Comparison of ENCODE assay signal across 31 mouse cellular contexts in genomic region chr12:74340070-74340469, GRCm38 (mm10). TPM values are rescaled to one million over a fixed set of nuclear protein-coding genes. Genes with fewer than 3 reads are reported as not detected.
"Had no signal": no experiment of that assay in that cellular context is flagged by ENCODE, and none has a peak within 500 bp of the region (broad histone marks: within the 10 kb centered on the region; RNA-seq: fewer than 3 reads in every experiment).

No protein-coding gene starts in this region.

- H3K9me3 ChIP-seq: liver, embryonic 12.5 days; liver, embryonic 15.5 days; lung, embryonic 15.5 days; megakaryocyte, embryonic 14.5 days; midbrain, embryonic 10.5 days; midbrain, embryonic 13.5 days; neural tube, embryonic 13.5 days; stomach, embryonic 15.5 days had no signal

- ATAC-seq: liver, embryonic 12.5 days; midbrain, embryonic 13.5 days; midbrain, embryonic 16.5 days had no signal

- H3K27ac ChIP-seq: kidney, postnatal 0 days; layer of hippocampus, adult 2 months; left cerebral cortex, adult 2 months; liver, embryonic 12.5 days; liver, embryonic 15.5 days; lung, embryonic 15.5 days; midbrain, embryonic 10.5 days; midbrain, embryonic 13.5 days; neural tube, embryonic 13.5 days; stomach, embryonic 15.5 days had no signal

- H3K36me3 ChIP-seq: liver, embryonic 12.5 days; liver, embryonic 15.5 days; lung, embryonic 15.5 days; midbrain, embryonic 10.5 days; midbrain, embryonic 13.5 days; neural tube, embryonic 13.5 days; stomach, embryonic 15.5 days had no signal

- H3K9ac ChIP-seq: liver, embryonic 12.5 days; liver, embryonic 15.5 days; lung, embryonic 15.5 days; midbrain, embryonic 13.5 days; neural tube, embryonic 13.5 days; stomach, embryonic 15.5 days had no signal

- H3K27me3 ChIP-seq: liver, embryonic 12.5 days; liver, embryonic 15.5 days; lung, embryonic 15.5 days; megakaryocyte, embryonic 14.5 days; midbrain, embryonic 13.5 days; neural tube, embryonic 13.5 days; stomach, embryonic 15.5 days had no signal

- DNase-seq: kidney, postnatal 25 days; layer of hippocampus, adult 9-11 months; lung, adult 18-20 months; lung, postnatal 10 days; lung, postnatal 36 days; retina, postnatal 1 day; right cerebral cortex, postnatal 25 days; spleen, adult 18-20 months; thymus, postnatal 25 days had no signal

- H3K4me3 ChIP-seq: layer of hippocampus, adult 2 months; left cerebral cortex, adult 2 months; liver, embryonic 12.5 days; liver, embryonic 15.5 days; lung, embryonic 15.5 days; megakaryocyte, embryonic 14.5 days; midbrain, embryonic 10.5 days; midbrain, embryonic 13.5 days; myocyte; neural tube, embryonic 13.5 days; stomach, embryonic 15.5 days had no signal

- H3K4me2 ChIP-seq: liver, embryonic 12.5 days; liver, embryonic 15.5 days; lung, embryonic 15.5 days; midbrain, embryonic 13.5 days; neural tube, embryonic 13.5 days; stomach, embryonic 15.5 days had no signal

- H3K4me1 ChIP-seq: liver, embryonic 12.5 days; liver, embryonic 15.5 days; lung, embryonic 15.5 days; megakaryocyte, embryonic 14.5 days; midbrain, embryonic 10.5 days; midbrain, embryonic 13.5 days; neural tube, embryonic 13.5 days; stomach, embryonic 15.5 days had no signal

RNA-seq across cellular contexts. Expression of gene Gm11042, which starts 23.9 kb away (rescaled TPM):
- total RNA-seq: layer of hippocampus, adult 2 months; layer of hippocampus, postnatal 25 days; left cerebral cortex, adult 2 months; left cerebral cortex, postnatal 10 days; left cerebral cortex, postnatal 36 days; monocyte, adult 5-6 weeks; neutrophil, adult 5-6 weeks had no signal
- polyA plus RNA-seq: kidney, postnatal 0 days; large intestine, adult 2 months; limb, embryonic 11.5 days; limb, embryonic 14.5 days; liver, embryonic 12.5 days; liver, embryonic 15.5 days; lung, embryonic 15.5 days; midbrain, embryonic 10.5 days; midbrain, embryonic 13.5 days; midbrain, embryonic 16.5 days; myocyte; neural tube, embryonic 13.5 days; stomach, embryonic 15.5 days; thymus, postnatal 0 days had no signal
